Mouse (Mus musculus) testis, adult 2 months (tissue): ENCODE results near the gene Snx29.

Experiments used
- CTCF ChIP-seq: fragments of 200-500 bp; IDR thresholded peaks from 2 replicates; pipeline ENCODE4 v1.5.1; 2012; ENCODE audit warnings: low read depth, mild to moderate bottlenecking, inconsistent platforms, low read length, moderate library complexity; ENCODE audit not compliant: control insufficient read depth, insufficient read depth, insufficient replicate concordance
- POLR2A ChIP-seq: fragments of 200-500 bp; IDR thresholded peaks from 2 replicates; pipeline ENCODE4 v1.6.1; 2012; ENCODE audit warnings: low read depth, mild to moderate bottlenecking, inconsistent platforms, low read length, moderate library complexity; ENCODE audit not compliant: control insufficient read depth

DNA sequence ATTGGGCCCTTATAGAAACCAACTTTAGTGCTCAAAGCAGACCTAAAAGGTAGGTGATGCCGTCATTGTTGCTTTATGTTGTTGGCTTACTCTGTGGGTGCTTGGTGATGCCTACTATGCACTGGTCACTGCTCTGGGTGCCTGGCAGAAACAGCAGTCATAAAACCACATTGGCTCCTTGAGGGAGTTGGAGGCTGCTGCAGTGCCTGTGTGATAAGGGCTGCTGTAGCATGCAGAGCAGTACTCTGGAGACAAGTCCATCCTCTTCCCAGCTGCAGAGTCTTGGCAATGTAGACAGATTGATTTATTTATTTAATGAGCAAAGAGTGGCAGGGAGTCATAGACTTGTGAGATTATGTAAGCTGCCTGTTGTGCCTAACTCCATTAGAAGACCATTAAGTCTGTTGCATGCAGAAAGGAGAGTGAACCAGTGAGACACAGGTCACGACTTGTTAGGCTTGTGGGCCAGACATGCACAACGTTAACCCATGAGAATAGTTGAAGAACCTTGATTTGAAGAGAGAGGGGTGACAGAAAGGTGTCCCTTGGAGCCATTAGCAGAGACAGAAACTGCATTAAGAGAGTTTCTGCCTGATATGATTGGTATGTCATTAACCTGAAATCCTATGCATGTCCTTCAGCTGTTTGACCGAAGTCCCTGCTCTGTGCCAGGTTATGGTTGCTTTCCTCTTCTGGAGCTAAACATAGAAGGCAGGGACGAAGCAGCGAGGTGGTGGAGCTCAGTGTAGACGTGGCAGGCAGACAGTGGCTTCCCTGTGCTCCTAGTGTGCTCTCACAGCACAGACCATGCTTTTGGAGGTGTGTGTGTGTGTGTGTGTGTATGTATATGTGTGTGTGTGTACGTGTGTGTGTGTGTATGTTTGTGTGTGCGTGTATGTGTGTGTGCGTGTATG lies 267.3 kb downstream of the Snx29 start:
- TF ChIP-seq POLR2A (no peak), CTCF (no peak)
